Mouse (Mus musculus): ENCODE measurements at regions not wholly inside any gene's neighbourhood (a gene's known extent, or its start where the extent isn't known, plus 50 kb on each side); places are given as distances from the start of the nearest gene placed in this dataset.

DNA sequence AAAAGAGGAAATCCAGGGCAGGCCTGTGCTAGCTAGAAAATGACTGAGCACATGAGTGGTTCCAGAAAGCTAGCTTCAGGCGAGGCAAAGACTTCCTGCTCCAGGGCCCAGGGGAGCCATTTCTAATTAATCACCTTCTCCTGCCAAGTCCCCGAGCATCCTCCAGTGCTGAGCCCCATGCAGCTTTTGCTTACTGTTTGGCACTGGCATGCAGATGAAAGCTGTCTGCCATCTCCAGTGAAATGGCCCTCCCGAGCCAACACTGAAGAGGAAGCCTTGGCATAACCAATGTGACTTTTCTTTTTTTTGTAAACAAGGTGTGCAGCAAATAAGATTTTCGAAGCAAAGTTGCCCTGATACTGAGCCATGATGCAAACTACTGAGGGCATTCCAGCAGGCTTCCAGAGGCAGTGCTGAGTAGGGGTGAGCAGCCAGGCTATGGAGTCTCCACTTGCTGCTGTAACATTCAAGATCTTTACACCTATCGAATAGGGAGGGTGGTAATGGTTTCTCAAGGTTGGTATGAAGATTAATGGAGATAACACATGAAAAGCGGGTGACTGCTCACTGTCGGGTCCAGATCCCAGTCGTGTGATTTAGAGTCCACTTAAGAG, 125.4 kb upstream of the Immp2l start:
- Histone ChIP-seq H3K27me3 (ENCODE audit: control insufficient read depth, insufficient read depth, insufficient read length) (no peaks in the 10 kb centered on the region), H3K36me3 (ENCODE audit: control insufficient read depth, insufficient read depth) (no peaks in the 10 kb centered on the region), H3ac (ENCODE audit: control insufficient read depth, insufficient read length) (no peak overlapping the region), H3K4me2 (ENCODE audit: low read depth) (no peak overlapping the region), H3K79me2 (ENCODE audit: control insufficient read depth, insufficient read depth) (no peaks in the 10 kb centered on the region), H3K4me3 (no peak overlapping the region)
- TF ChIP-seq MAX (IDR thresholded peaks at IDR 0.05; ENCODE audit: low read depth) (no peak), REST (IDR thresholded peaks at IDR 0.05; ENCODE audit: insufficient read depth, insufficient read length) (no peak), TCF12 (IDR thresholded peaks at IDR 0.05; ENCODE audit: insufficient read depth, poor library complexity, severe bottlenecking) (no peak), MYOD1 (IDR thresholded peaks at IDR 0.05; ENCODE audit: control insufficient read depth in 1 of 3, insufficient read length in 2 of 3, low read depth in 2 of 3) (no peak), TCF3 (IDR thresholded peaks at IDR 0.05; ENCODE audit: insufficient read length, low read depth) (no peak), E2F4 (IDR thresholded peaks at IDR 0.05; ENCODE audit: insufficient read depth) (no peak), SRF (IDR thresholded peaks at IDR 0.05; ENCODE audit: control insufficient read depth, insufficient read length, low read depth) (no peak), POLR2AphosphoS2 (IDR thresholded peaks at IDR 0.05; ENCODE audit: insufficient read length, low read depth) (no peak), USF1 (IDR thresholded peaks at IDR 0.05; ENCODE audit: low read depth) (no peak), CEBPB (IDR thresholded peaks at IDR 0.05; ENCODE audit: insufficient read depth, poor library complexity, severe bottlenecking) (no peak), MYOG (IDR thresholded peaks at IDR 0.05; ENCODE audit: control insufficient read depth in 1 of 3, insufficient read depth in 1 of 3, insufficient read length in 2 of 3, low read depth in 2 of 3) (no peak), POLR2A (IDR thresholded peaks at IDR 0.05; ENCODE audit: insufficient read length, low read depth) (no peak)

DNA sequence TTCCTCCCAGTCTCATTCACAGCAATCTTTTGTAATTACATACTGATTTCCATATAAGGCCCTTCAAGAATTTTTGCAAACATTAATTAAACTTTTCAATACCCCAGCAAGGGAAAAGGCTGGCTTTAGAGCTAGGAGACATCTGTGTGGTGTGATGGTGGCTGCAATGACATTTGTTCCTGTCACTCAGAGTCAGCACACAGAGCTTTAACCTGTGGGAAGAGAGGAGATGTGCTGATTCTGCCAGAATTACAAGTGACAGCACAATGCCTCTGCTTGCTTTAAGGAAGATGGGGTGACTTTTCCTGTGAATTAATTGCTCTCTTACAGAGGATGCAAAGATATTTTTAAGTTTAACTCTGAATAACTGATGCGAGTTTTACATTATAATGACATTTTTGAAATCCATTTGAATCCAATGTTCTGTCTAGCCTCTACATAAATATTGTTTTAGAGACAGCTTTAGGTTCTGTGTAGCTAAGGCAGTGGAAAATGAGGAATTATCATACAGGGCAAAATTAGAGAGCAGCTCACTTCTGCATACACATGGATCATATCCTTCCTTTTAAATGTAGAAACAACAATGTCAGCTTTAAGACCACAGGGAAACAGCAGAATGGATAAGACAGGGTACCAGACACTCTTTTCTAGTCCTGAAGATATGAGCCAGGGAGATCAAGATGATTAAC, 118.1 kb upstream of the Immp2l start:
- no peaks in the 10 kb centered on the region for H3K27me3 ChIP-seq (ENCODE audit: control insufficient read depth, insufficient read depth, insufficient read length)
- H3K36me3 ChIP-seq (ENCODE audit: control insufficient read depth, insufficient read depth): no peaks in the 10 kb centered on the region
- no peak overlapping the region for H3K4me3 ChIP-seq
- no peaks in the 10 kb centered on the region for H3K79me2 ChIP-seq (ENCODE audit: control insufficient read depth, insufficient read depth)
- no peak overlapping the region for H3ac ChIP-seq (ENCODE audit: control insufficient read depth, insufficient read length)
- TF ChIP-seq TCF12 (IDR thresholded peaks at IDR 0.05; ENCODE audit: insufficient read depth, poor library complexity, severe bottlenecking) (no peak), MYOD1 (IDR thresholded peaks at IDR 0.05; ENCODE audit: control insufficient read depth in 1 of 3, insufficient read length in 2 of 3, low read depth in 2 of 3) (peak; percentile 29 to 93 (median 60)), USF1 (IDR thresholded peaks at IDR 0.05; ENCODE audit: low read depth) (no peak), POLR2AphosphoS2 (IDR thresholded peaks at IDR 0.05; ENCODE audit: insufficient read length, low read depth) (no peak), POLR2A (IDR thresholded peaks at IDR 0.05; ENCODE audit: insufficient read length, low read depth) (no peak), TCF3 (IDR thresholded peaks at IDR 0.05; ENCODE audit: insufficient read length, low read depth) (no peak), CEBPB (IDR thresholded peaks at IDR 0.05; ENCODE audit: insufficient read depth, poor library complexity, severe bottlenecking) (no peak)
- H3K4me2 ChIP-seq (ENCODE audit: low read depth): no peak overlapping the region

DNA sequence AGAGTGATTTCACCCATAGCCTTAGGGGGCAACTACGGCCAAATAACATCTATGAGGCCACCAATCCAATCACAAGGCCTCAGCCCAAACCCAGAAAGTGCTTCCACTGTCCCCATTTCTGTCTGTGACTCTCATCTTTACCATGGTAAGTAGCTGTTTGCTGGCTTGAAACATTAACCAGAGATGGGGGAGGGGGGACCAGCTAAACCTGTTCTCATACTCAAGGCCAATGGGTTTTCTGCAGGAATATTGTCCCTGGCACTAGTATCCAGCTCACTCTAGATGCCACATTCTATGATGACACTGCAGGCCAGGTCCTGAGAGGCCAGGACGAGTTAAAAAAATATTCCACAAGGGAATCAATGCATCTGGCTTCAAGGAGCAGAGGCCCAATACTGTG, 117.1 kb upstream of the Immp2l start:
- no peak for TF ChIP-seq CEBPB (IDR thresholded peaks at IDR 0.05; ENCODE audit: insufficient read depth, poor library complexity, severe bottlenecking)
- TF ChIP-seq MYOG (IDR thresholded peaks at IDR 0.05; ENCODE audit: control insufficient read depth in 1 of 3, insufficient read depth in 1 of 3, insufficient read length in 2 of 3, low read depth in 2 of 3): no peak
- no peak for TF ChIP-seq MYOD1 (IDR thresholded peaks at IDR 0.05; ENCODE audit: control insufficient read depth in 1 of 3, insufficient read length in 2 of 3, low read depth in 2 of 3)
- TF ChIP-seq E2F4 (IDR thresholded peaks at IDR 0.05; ENCODE audit: insufficient read depth): no peak
- no peak for TF ChIP-seq TCF3 (IDR thresholded peaks at IDR 0.05; ENCODE audit: insufficient read length, low read depth)
- no peak for TF ChIP-seq REST (IDR thresholded peaks at IDR 0.05; ENCODE audit: insufficient read depth, insufficient read length)
- no peak for TF ChIP-seq SRF (IDR thresholded peaks at IDR 0.05; ENCODE audit: control insufficient read depth, insufficient read length, low read depth)
- TF ChIP-seq MAX (IDR thresholded peaks at IDR 0.05; ENCODE audit: low read depth): no peak
- no peak for TF ChIP-seq POLR2A (IDR thresholded peaks at IDR 0.05; ENCODE audit: insufficient read length, low read depth)
- no peak overlapping the region for H3K4me2 ChIP-seq (ENCODE audit: low read depth)

DNA sequence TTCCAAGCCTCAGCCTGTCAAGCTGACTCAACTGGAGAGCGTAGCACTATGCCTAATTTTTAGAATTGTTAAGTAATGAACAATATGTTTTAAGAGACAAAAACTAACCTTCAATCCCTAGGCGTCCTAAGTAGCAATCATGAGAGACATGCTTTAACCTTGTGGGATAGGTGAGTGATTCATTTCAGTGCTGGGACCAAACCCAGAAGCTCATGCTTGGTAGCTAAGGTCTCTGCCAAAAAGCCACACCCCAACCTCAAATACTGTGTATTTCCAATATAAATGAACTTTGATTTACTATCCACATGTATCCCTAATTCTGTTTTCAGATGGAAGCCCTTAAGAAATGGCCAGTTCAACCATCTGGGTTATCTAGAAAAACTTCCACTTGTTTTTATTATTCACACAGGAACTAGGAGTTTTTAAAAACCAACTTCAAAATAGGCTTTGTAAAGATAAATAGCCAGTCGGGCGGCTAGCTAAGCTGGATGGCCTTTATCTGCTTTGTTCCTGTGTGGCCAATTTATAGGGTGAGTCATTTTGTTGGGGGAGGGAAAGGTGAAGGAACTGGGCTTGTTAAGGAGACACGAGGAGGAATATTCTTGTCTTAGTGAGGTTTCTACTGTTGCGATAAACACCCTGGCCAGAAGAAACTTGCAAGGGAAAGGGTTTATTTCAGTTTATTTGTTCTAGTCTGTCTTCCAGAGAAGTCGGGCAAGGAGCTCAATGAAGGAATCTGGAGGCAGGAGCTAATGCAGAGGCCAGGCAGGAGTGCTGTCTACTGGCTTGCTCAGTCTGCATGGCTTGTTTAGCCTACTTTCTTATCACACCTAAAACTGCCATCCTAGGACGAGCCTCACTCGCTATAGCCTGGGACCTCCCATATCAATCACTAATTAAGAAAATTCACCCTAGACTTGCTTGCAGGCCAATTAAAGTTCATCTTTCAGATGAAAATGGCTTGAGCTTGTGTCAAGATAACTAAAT, 114.8 kb upstream of the Immp2l start:
- Histone ChIP-seq H3ac (ENCODE audit: control insufficient read depth, insufficient read length) (no peak overlapping the region), H3K27me3 (ENCODE audit: control insufficient read depth, insufficient read depth, insufficient read length) (no peaks in the 10 kb centered on the region), H3K36me3 (ENCODE audit: control insufficient read depth, insufficient read depth) (no peaks in the 10 kb centered on the region), H3K4me3 (no peak overlapping the region), H3K79me2 (ENCODE audit: control insufficient read depth, insufficient read depth) (no peaks in the 10 kb centered on the region), H3K4me2 (ENCODE audit: low read depth) (peak overlapping the region; percentile 59)
- TF ChIP-seq POLR2A (IDR thresholded peaks at IDR 0.05; ENCODE audit: insufficient read length, low read depth) (no peak), POLR2AphosphoS2 (IDR thresholded peaks at IDR 0.05; ENCODE audit: insufficient read length, low read depth) (no peak), MAX (IDR thresholded peaks at IDR 0.05; ENCODE audit: low read depth) (no peak), TCF3 (IDR thresholded peaks at IDR 0.05; ENCODE audit: insufficient read length, low read depth) (no peak), MYOG (IDR thresholded peaks at IDR 0.05; ENCODE audit: control insufficient read depth in 1 of 3, insufficient read depth in 1 of 3, insufficient read length in 2 of 3, low read depth in 2 of 3) (no peak)

More for the DNA sequence above, 117.1 kb upstream of the Immp2l start:
- H3K4me3 ChIP-seq: no peak overlapping the region
- H3K36me3 ChIP-seq (ENCODE audit: control insufficient read depth, insufficient read depth): no peaks in the 10 kb centered on the region
- H3K27me3 ChIP-seq (ENCODE audit: control insufficient read depth, insufficient read depth, insufficient read length): no peaks in the 10 kb centered on the region
- H3K79me2 ChIP-seq (ENCODE audit: control insufficient read depth, insufficient read depth): no peaks in the 10 kb centered on the region
- no peak overlapping the region for H3ac ChIP-seq (ENCODE audit: control insufficient read depth, insufficient read length)

All from myocyte (in vitro differentiated cells).